Mouse (Mus musculus) embryo, embryonic 11 days (tissue): ENCODE results near the gene Gzmf.
"Not testable (repeated sequence)": the region's sequence is repeated elsewhere in the genome, so short reads cannot be mapped to it uniquely, and the experiment has no call there.

Experiments
- DNase-seq: peaks from one replicate; pipeline ENCODE4 v3.0.0-alpha.2; 2015

Gzmf gene

DNA sequence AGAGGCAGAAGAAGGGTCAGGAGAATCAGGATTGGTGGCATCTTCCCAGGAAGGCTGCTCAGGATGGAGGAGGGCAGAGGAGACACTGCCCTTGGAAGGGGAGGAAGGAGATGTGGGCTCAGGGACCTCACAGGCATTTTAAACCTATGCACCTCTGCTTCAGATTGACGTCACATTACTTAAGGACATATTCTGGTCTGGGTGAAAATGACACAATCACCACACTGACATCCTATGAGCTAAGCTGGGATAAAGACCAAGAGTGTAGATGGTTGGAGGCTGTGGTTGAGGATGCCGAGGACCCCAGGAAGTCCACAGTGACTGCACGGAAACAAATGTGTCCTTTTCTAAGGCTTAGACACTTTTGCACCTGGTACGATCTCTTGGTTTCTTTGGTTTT is at the start of gene Gzmf:
Gzmf (minus strand) TSS at position 101 of the 400 bp plus-strand sequence.
- DNase-seq = no peak

DNA sequence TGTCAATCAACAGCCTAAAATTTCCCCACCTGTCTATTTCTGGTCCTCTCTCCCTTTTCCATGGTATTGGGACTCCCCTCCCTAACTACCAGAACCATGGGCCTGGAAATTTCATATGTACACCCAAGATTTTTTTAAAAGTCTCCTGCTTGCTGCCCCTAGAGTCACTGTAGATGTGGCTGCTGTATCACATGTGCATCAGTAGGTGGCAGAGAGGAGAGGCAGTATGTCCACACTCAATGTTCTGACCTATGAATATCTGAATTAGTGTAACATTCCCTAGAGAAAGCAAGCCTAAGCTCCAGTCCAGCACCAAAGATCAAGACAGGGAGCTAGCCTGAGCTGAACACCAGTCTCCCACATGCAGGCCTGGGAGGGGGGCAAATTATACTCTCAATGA is 29.2 kb upstream of the Gzmf start:
- no peak for DNase-seq

DNA sequence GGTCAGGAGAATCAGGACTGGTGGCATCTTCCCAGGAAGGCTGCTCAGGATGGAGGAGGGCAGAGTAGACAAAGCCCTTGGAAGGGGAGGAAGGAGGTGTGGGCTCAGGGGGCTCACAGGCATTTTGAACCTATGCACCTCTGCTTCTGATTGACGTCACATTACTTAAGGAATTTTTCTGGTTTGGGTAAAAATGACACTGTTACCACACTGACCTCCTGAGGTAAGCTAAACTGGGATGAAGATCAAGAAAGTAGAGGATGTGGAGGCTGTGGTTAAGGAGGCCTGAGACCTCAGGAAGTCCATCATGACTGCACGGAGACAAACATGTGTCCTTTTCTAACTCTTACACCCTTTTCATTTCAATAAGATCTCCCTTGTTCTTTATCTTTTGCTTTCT is 23.3 kb upstream of the Gzmf start, which contains the start of gene Gzmc:
Gzmc (minus strand) TSS at position 101 of the 400 bp plus-strand sequence.
- no peak for DNase-seq

DNA sequence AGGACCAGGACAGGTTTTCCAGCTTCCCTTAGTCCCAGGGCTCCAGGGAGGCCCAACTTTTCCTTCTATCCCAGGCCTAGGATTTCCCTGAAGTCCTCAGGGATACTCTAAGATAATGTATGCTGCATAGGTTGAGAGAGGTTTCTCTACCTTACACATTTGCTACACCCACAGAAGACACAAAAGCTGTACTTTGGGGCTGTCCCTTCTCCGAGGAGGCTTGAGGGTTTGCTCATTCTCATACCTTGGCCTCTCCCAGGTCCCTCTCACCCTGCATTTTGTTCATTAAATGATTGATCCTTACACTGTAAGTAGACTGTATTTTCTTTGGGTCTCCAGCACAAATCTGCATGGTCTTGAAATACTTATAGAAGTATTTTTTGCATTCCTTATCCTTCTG is 5.6 kb downstream of the Gzmf start:
- no peak for DNase-seq

DNA sequence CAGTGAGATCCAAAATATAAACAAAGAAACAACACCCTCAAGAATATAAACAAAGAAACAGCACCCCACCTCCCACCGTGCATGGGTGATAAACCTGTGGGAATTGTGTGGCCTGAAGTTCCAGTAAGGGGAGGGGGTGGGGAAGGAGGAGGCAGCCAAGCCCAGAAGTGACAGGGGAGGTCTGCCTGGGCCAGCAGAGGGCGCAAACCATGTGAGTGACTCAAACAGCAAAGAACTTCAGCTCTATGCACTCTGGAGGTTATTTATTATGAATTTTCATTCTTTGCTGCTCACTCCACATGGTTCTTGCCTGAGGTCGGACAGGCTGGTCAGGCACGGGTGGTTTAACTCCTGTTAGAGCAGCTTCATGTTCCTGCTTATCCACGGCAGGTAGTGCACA is 6.2 kb downstream of the Gzmf start:
- peak; percentile 66 for DNase-seq

DNA sequence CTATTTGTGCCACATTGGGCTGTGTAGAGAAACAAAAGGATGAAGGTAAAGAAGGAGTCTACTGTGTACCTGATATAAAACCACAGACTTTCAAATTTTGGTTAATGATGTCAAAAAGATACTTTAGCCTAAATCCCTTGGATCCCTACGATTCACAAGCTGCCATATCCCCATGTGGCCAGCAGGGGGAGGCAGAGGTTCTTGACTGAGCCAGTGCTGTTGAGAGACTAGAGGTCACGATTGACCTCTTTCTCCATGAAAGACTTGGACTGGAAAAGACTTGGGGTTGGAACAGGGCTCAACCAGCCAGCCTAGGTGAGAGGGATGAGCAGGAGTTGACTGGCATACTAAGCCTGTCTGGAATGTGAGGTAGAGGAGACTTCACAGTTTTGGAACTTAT is 7.2 kb downstream of the Gzmf start:
- peak; percentile 67 for DNase-seq

DNA sequence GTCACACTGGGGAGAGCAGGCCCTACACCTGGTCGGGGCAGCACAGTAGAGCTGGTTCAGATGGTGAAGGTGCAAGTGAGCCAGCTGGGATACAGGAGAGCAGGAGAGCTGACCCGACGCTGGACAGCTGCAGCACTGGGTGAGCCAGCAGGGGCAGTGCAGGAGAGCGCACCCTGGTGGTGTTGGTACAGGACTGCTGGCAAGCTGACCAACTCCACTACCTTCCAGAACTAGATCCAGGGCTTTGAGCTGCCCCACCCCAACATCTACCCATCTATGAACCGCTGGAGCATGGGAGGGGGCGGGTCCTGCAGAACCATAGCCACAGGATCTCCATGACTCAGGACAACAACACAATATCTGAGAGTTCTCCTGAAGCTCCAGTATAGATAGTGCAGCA is 24.3 kb downstream of the Gzmf start:
- no peak for DNase-seq

DNA sequence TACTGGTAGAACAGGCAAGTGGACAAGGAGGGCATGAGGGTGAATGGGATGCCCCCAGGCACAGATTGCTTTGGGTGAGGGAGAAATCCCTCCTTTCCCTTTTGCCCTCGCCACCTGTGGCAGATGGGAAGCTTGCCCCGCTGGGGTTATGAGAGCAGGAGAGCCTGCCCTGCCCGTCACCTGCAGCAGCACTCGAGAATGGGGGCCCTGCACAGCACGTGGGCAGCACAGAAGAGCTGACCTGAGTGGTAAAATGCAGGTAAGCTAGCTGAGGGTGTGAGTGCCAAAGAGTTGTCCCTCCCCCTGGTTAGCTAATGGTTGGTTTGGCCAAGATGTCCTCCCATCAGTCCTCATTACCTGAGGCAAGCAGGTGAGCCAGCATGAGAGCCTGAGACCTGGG is 24.7 kb downstream of the Gzmf start:
- DNase-seq = no peak

DNA sequence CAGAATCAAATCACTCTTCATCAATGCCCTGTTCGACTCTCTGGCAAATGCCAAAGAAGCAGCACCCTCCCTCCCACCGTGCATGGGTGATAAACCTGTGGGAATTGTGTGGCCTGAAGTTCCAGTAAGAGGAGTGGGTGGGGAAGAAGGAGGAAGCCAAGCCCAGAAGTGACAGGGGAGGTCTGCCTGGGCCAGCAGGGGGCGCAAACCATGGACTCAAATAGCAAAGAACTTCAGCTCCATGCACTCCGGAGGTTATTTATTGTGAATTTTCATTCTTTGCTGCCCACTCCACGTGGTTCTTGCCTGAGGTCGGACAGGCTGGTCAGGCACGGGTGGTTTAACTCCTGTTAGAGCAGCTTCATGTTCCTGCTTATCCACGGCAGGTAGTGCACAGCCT is 33.6 kb downstream of the Gzmf start:
- DNase-seq = peak; percentile 59

DNA sequence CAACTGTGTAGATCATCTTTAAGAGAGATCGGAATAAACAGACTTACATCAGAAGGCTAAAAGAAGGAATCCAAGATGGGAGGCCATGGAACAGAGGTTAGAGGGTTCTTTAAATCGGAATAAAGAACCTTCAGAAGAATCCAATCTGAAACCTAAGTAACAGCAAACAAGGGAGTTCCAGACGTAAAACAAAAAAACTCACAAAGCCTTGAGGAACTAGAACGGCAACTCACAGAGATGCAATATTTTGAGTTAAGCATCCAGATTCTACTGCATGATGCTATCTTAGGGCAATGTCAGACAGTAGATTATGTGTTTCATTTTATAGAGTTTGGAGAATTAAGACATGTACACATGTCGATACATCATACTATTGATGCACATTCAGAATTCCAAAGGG is 36.7 kb downstream of the Gzmf start, which contains the start of gene Gzmn:
Gzmn (minus strand) TSS at position 101 of the 400 bp plus-strand sequence.
- no peak for DNase-seq

DNA sequence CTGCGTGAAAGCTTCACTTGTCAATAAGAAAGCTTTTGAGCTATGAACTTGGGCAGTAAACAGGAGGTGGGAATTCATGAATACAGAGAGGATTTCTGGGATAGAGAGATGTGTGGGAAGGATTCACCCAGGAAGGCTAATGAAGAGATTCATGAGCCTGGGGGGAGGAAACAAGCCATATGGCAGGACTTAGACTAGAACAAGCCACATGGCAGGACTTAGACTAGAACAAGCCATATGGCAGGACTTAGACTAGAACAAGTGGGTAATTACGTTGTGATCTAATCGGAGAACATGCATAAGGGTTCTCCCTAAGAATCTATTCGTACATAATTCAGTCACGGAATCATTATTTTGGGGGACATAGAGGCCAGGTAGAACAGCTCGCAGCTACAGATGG is 37.8 kb downstream of the Gzmf start:
- no peak for DNase-seq

DNA sequence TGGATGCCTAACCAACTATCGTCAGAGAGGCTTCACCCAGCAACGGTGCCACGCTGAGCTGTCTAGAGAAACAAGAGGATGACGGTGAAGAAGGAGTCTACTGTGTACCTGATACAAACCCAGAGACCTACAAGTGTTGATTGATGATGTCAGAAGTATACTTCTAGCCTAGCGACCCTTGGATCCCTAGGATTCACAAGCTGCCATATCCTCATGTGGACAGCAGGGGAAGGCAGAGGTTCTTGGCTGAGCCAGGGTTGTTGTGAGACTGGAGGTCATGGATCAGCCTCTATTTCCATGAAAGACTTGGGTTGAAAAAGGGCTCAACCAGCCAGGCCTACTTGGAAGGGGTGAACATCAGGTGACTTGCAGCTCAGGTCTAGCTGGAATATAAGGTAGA is 38.5 kb downstream of the Gzmf start:
- no peak for DNase-seq

DNA sequence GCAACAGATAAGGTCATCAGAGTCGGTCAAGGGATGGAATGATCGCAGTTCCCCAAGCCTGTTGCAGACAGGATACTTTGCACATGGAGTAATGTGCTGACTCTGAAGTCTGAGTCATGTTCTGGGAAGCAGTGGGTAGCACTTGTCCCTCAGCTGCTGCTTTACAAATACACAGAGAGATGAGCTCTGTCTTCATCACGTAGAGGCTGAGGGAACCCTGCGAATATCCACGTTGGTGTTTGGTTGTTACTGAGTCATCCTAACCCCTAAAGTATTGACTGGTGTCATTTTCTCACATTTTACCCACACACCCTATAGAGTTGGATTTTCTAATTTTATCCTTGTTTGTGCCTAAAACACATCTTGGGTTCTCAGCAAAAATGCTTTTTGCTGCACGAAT is 43.2 kb downstream of the Gzmf start:
- DNase-seq = no peak

DNA sequence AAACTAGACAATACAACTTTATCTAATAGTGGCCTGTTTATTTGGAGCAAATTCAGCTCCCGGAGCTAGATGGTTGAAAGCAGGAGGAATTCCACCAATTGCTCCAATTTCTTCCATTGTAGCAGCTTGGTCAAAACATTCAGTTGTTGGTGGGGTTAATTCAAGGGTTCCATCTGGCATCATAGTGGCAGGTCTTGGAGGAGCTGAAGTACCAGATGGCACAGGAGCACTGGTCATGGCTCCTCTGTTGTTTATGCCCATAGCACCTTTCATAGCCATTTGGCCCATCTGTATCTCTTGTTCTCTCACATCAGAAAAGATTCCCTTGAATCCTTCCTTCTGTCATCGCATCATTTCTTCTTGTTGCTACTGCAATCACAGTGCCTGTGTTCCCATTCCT is 49.1 kb downstream of the Gzmf start:
- no peak for DNase-seq

DNA sequence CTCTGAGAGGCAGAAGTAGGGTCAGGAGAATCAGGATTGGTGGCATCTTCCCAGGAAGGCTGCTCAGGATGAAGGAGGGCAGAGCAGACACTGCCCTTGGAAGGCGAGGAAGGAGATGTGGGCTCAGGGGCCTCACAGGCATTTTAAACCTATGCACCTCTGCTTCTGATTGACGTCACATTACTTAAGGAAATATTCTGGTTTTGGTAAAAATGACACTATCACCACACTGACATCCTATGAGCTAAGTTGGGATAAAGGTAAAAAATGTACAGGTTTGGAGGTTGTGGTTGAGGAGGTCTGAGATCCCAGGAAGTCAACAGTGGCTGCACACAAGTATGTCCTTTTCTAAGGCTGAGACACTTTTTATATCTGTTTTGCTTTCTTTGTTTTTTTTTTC is 51.7 kb downstream of the Gzmf start, which contains the start of gene Gzmg:
Gzmg (minus strand) TSS at position 101 of the 400 bp plus-strand sequence.
- DNase-seq = not testable (repeated sequence)

DNA sequence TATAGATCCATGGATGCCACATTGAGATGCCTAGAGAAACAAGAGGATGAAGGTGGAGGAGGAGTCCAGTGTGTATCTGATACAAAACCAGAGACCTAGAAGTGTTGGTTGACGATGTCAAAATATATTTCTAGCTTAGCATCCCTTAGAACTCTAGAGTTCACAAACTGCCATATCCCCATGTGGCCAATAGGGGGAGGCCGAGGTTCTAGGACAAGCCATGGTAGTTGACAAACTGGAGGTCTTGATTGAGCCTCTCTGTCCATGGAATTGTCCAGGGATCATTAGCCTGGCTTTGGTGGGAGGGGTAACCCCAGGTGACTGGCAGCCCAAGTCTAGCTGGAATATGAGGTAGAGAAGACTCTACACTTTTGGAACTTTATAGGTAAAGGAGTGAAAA is 55.9 kb downstream of the Gzmf start:
- no peak for DNase-seq
